Mouse (Mus musculus): ENCODE measurements at regions not wholly inside any gene's neighbourhood (a gene's known extent, or its start where the extent isn't known, plus 50 kb on each side); places are given as distances from the start of the nearest gene placed in this dataset.

DNA sequence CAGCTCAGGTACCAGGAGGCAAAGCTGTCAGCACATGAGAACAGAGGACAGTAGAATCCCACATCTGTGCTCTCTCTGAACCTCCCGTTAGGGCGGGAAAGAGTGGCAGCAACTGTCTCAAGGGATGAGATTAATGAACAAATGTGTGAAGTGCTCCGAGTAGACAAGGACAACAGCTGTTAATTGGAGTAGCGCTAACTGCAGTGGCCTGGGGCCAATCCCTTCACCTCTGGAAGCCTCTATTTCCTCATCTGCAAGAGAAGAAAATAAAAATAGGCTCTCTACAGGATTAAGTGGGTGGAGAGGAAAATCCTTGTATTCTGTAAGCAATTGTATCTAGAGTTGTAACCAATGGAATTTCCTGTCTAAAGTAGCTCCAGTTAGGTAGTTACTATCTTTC lies 122.1 kb downstream of the Bcl2l11 start:
- no peak overlapping the region for H3K4me3 ChIP-seq (ENCODE audit: insufficient read depth in 1 of 2, low read depth in 2 of 2, low read length in 2 of 2)
- H3K4me2 ChIP-seq (ENCODE audit: low read depth), result no peak overlapping the region
- no peak overlapping the region for H3K9ac ChIP-seq (replicated peaks)
- H3K27me3 ChIP-seq (ENCODE audit: control insufficient read depth, insufficient read depth, low read length), result no peaks in the 10 kb centered on the region
- no peak for DNase-seq (ENCODE audit: low read depth in 3 of 3, low spot score in 3 of 3)
- WGBS (ENCODE audit: insufficient replicate concordance), result 56% methylated on average over 4 of the region's 4 CpGs
- no peaks in the 10 kb centered on the region for H3K4me1 ChIP-seq (replicated peaks; ENCODE audit: control insufficient read depth in 2 of 2, insufficient read depth in 2 of 2, low read length in 1 of 2)
- no peaks in the 10 kb centered on the region for H3K36me3 ChIP-seq (replicated peaks; ENCODE audit: control insufficient read depth, insufficient read depth, low read depth)
- ATAC-seq (ENCODE audit: insufficient read depth), result no peak
- TF ChIP-seq EP300 (IDR thresholded peaks at IDR 0.05; ENCODE audit: low read depth) (no peak), CTCF (IDR thresholded peaks at IDR 0.05; ENCODE audit: low read depth) (no peak)
- no peaks in the 10 kb centered on the region for H3K9me3 ChIP-seq (ENCODE audit: control insufficient read depth, low read length)
- no peak overlapping the region for H3K27ac ChIP-seq

GRCm38 (mm10) chr2:128249188-128249587 lies 123.3 kb downstream of the Bcl2l11 start:
- TF ChIP-seq EP300 (IDR thresholded peaks at IDR 0.05; ENCODE audit: low read depth) (no peak), CTCF (IDR thresholded peaks at IDR 0.05; ENCODE audit: low read depth) (no peak)
- H3K27me3 ChIP-seq (ENCODE audit: control insufficient read depth, insufficient read depth, low read length), result no peaks in the 10 kb centered on the region

GRCm38 (mm10) chr2:128249607-128250006 lies 123.8 kb downstream of the Bcl2l11 start:
- DNase-seq (ENCODE audit: low read depth in 3 of 3, low spot score in 3 of 3) (no peak), ATAC-seq (ENCODE audit: insufficient read depth) (no peak)
- Histone ChIP-seq H3K27ac (no peak overlapping the region), H3K36me3 (replicated peaks; ENCODE audit: control insufficient read depth, insufficient read depth, low read depth) (no peaks in the 10 kb centered on the region), H3K9me3 (ENCODE audit: control insufficient read depth, low read length) (no peaks in the 10 kb centered on the region), H3K4me3 (ENCODE audit: insufficient read depth in 1 of 2, low read depth in 2 of 2, low read length in 2 of 2) (no peak overlapping the region), H3K4me1 (replicated peaks; ENCODE audit: control insufficient read depth in 2 of 2, insufficient read depth in 2 of 2, low read length in 1 of 2) (no peaks in the 10 kb centered on the region), H3K9ac (replicated peaks) (no peak overlapping the region), H3K27me3 (ENCODE audit: control insufficient read depth, insufficient read depth, low read length) (no peaks in the 10 kb centered on the region), H3K4me2 (ENCODE audit: low read depth) (no peak overlapping the region)
- 37% methylated on average over 2 of the region's 2 CpGs for WGBS (ENCODE audit: insufficient replicate concordance)
- no peak for TF ChIP-seq EP300 (IDR thresholded peaks at IDR 0.05; ENCODE audit: low read depth)
- no peak for TF ChIP-seq CTCF (IDR thresholded peaks at IDR 0.05; ENCODE audit: low read depth)

More at GRCm38 (mm10) chr2:128249188-128249587, 123.3 kb downstream of the Bcl2l11 start:
- Histone ChIP-seq H3K36me3 (replicated peaks; ENCODE audit: control insufficient read depth, insufficient read depth, low read depth) (no peaks in the 10 kb centered on the region), H3K9me3 (ENCODE audit: control insufficient read depth, low read length) (no peaks in the 10 kb centered on the region), H3K9ac (replicated peaks) (no peak overlapping the region), H3K27ac (no peak overlapping the region), H3K4me2 (ENCODE audit: low read depth) (no peak overlapping the region), H3K4me1 (replicated peaks; ENCODE audit: control insufficient read depth in 2 of 2, insufficient read depth in 2 of 2, low read length in 1 of 2) (no peaks in the 10 kb centered on the region), H3K4me3 (ENCODE audit: insufficient read depth in 1 of 2, low read depth in 2 of 2, low read length in 2 of 2) (no peak overlapping the region)
- 68% methylated on average over 4 of the region's 4 CpGs for WGBS (ENCODE audit: insufficient replicate concordance)
- DNase-seq (ENCODE audit: low read depth in 3 of 3, low spot score in 3 of 3), result no peak
- ATAC-seq (ENCODE audit: insufficient read depth), result no peak

DNA sequence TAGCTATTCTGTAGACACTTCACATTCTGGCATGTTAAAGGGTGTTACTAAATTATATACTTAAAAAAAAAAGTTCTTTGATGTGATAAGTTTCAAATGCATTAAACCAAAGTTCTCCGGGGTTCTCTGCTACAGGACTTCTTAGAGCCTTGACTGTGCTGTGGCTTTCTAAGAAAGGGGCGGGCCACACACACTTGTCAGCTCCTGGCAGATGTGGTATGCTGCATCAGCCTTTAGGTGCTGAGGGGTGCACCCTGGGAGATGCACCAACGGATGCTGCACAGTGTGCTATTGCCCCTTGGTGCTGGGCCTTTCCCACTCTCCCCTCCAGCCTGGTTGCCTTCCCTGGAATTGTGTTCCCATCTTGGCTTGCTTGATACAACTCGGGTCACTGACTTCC lies 125.0 kb downstream of the Bcl2l11 start:
- no peaks in the 10 kb centered on the region for H3K27me3 ChIP-seq (ENCODE audit: control insufficient read depth, insufficient read depth, low read length)
- TF ChIP-seq EP300 (IDR thresholded peaks at IDR 0.05; ENCODE audit: low read depth), result no peak
- no peak for TF ChIP-seq CTCF (IDR thresholded peaks at IDR 0.05; ENCODE audit: low read depth)
- H3K9me3 ChIP-seq (ENCODE audit: control insufficient read depth, low read length), result no peaks in the 10 kb centered on the region
- no peaks in the 10 kb centered on the region for H3K36me3 ChIP-seq (replicated peaks; ENCODE audit: control insufficient read depth, insufficient read depth, low read depth)
- WGBS (ENCODE audit: insufficient replicate concordance), result 45% methylated on average over 4 of the region's 4 CpGs
- no peak overlapping the region for H3K4me2 ChIP-seq (ENCODE audit: low read depth)
- DNase-seq (ENCODE audit: low read depth in 3 of 3, low spot score in 3 of 3) (no peak), ATAC-seq (ENCODE audit: insufficient read depth) (no peak)
- H3K4me1 ChIP-seq (replicated peaks; ENCODE audit: control insufficient read depth in 2 of 2, insufficient read depth in 2 of 2, low read length in 1 of 2), result no peaks in the 10 kb centered on the region
- no peak overlapping the region for H3K27ac ChIP-seq
- H3K9ac ChIP-seq (replicated peaks), result no peak overlapping the region
- no peak overlapping the region for H3K4me3 ChIP-seq (ENCODE audit: insufficient read depth in 1 of 2, low read depth in 2 of 2, low read length in 2 of 2)

GRCm38 (mm10) chr2:128256651-128257050 lies 130.8 kb downstream of the Bcl2l11 start:
- DNase-seq (ENCODE audit: low read depth in 3 of 3, low spot score in 3 of 3), result no peak
- Histone ChIP-seq H3K27ac (no peak overlapping the region), H3K4me1 (replicated peaks; ENCODE audit: control insufficient read depth in 2 of 2, insufficient read depth in 2 of 2, low read length in 1 of 2) (no peaks in the 10 kb centered on the region), H3K4me3 (ENCODE audit: insufficient read depth in 1 of 2, low read depth in 2 of 2, low read length in 2 of 2) (no peak overlapping the region), H3K9me3 (ENCODE audit: control insufficient read depth, low read length) (no peaks in the 10 kb centered on the region), H3K4me2 (ENCODE audit: low read depth) (no peak overlapping the region), H3K9ac (replicated peaks) (no peak overlapping the region), H3K27me3 (ENCODE audit: control insufficient read depth, insufficient read depth, low read length) (no peaks in the 10 kb centered on the region), H3K36me3 (replicated peaks; ENCODE audit: control insufficient read depth, insufficient read depth, low read depth) (no peaks in the 10 kb centered on the region)
- 62% methylated on average over 6 of the region's 6 CpGs for whole genome bisulfite sequencing (ENCODE audit: insufficient replicate concordance)
- TF ChIP-seq CTCF (IDR thresholded peaks at IDR 0.05; ENCODE audit: low read depth) (no peak), EP300 (IDR thresholded peaks at IDR 0.05; ENCODE audit: low read depth) (no peak)
- no peak for ATAC-seq (ENCODE audit: insufficient read depth)

Measured in liver, embryonic 14.5 days (tissue).